Mouse (Mus musculus) lung, adult 2 months (tissue): ENCODE data around the gene Efcab5.

Experiments used
- CTCF ChIP-seq: fragments of 200-500 bp; IDR thresholded peaks from 2 replicates; pipeline ENCODE4 v1.5.1; 2011; ENCODE audit warnings: mild to moderate bottlenecking, low read length, control low read depth; ENCODE audit not compliant: insufficient read depth
- POLR2A ChIP-seq: fragments of 200-500 bp; IDR thresholded peaks from 2 replicates; pipeline ENCODE4 v1.6.1; 2011; ENCODE audit warnings: low read depth, mild to moderate bottlenecking, control low read depth, low read length, borderline replicate concordance; ENCODE audit errors: extremely low read depth

- no peak for TF ChIP-seq POLR2A
- TF ChIP-seq CTCF: no peak
Measured at GRCm38 (mm10) chr11:77068825-77069224, 119.9 kb downstream of the Efcab5 start.
